Mouse (Mus musculus): ENCODE results near the gene Gxylt2. TPM values are rescaled to one million over a fixed set of nuclear protein-coding genes. Genes with fewer than 3 reads are reported as not detected.

Gene Gxylt2
- total and polyA plus RNA-seq, 3 experiments, result 0.22 TPM; not detected in 2

DNA sequence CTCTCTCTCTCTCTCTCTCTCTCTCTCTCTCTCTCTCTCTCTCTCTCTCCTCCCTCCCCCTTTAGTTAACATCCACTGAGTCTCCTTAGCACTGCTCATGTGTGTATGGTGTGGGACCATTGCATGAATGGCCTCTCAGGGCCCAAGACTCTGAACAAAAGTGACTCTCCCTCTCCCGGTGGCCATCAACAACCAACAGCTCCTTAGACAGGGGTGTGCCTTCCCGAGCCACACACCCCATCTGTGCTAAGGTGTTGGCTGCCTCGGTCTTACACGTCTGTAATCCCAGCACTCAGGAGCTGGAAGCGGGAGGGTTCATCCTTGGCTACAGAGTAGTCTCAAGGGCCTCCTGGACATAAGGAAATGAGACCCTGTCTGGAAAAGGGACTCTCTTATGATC lies 4.5 kb upstream of the Gxylt2 start:
- Histone ChIP-seq H3K36me3 (replicated peaks) (no peaks in the 10 kb centered on the region), H3K9me3 (replicated peaks) (peaks cover 8% of the 10 kb centered on the region), H3K27me3 (ENCODE audit: insufficient read depth, low read length) (peaks cover 4% of the 10 kb centered on the region), H3K4me3 (ENCODE audit: low read depth, low read length) (no peak overlapping the region), H3K4me1 (ENCODE audit: insufficient read depth, low read depth, low read length) (no peaks in the 10 kb centered on the region)
- DNase-seq (ENCODE audit: low spot score) (no peak), ATAC-seq (ENCODE audit: extremely low read depth, insufficient number of reproducible peaks, low FRiP score, poor library complexity, severe bottlenecking) (no peak)
- TF ChIP-seq CTCF (IDR thresholded peaks at IDR 0.05; ENCODE audit: low read depth, low read length) (no peak), TAL1 (conservative IDR thresholded peaks at IDR 0.05; ENCODE audit: low read depth, low read length) (no peak), GATA2 (IDR thresholded peaks at IDR 0.05; ENCODE audit: borderline replicate concordance, low read depth, low read length) (no peak), GATA1 (IDR thresholded peaks at IDR 0.05; ENCODE audit: borderline replicate concordance, low read length) (no peak), POLR2AphosphoS5 (IDR thresholded peaks at IDR 0.05; ENCODE audit: insufficient replicate concordance, low read depth, low read length) (no peak)

DNA sequence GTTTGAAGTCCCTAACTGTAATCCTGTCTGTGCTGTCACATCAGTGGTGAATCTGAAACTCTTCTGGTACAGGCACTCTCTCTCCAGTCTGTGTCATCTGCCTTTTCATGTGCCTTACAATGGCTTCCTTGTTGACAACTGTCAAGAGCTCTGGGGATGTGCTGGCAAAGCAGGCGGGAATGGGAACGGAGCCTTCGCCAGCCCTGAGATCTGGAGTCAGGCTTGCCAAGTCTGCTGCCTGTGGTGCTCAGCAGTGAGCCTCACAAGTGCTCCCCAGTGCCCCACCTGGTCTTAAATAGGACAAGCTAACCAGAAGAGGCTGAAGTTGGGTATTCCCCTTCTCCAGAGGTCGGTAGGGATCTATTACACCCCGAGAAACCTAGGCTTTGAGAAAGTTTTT lies 3.8 kb upstream of the Gxylt2 start:
- no peaks in the 10 kb centered on the region for H3K36me3 ChIP-seq (replicated peaks)
- no peak for DNase-seq (ENCODE audit: low spot score)
- H3K27me3 ChIP-seq (ENCODE audit: insufficient read depth, low read length), result peaks cover 4% of the 10 kb centered on the region
- no peak overlapping the region for H3K4me3 ChIP-seq (ENCODE audit: low read depth, low read length)
- ATAC-seq (ENCODE audit: extremely low read depth, insufficient number of reproducible peaks, low FRiP score, poor library complexity, severe bottlenecking), result no peak
- peaks cover 10% of the 10 kb centered on the region for H3K9me3 ChIP-seq (replicated peaks)
- TF ChIP-seq CTCF (IDR thresholded peaks at IDR 0.05; ENCODE audit: low read depth, low read length) (no peak), GATA2 (IDR thresholded peaks at IDR 0.05; ENCODE audit: borderline replicate concordance, low read depth, low read length) (no peak), POLR2AphosphoS5 (IDR thresholded peaks at IDR 0.05; ENCODE audit: insufficient replicate concordance, low read depth, low read length) (no peak), GATA1 (IDR thresholded peaks at IDR 0.05; ENCODE audit: borderline replicate concordance, low read length) (no peak), TAL1 (conservative IDR thresholded peaks at IDR 0.05; ENCODE audit: low read depth, low read length) (no peak)
- no peaks in the 10 kb centered on the region for H3K4me1 ChIP-seq (ENCODE audit: insufficient read depth, low read depth, low read length)

DNA sequence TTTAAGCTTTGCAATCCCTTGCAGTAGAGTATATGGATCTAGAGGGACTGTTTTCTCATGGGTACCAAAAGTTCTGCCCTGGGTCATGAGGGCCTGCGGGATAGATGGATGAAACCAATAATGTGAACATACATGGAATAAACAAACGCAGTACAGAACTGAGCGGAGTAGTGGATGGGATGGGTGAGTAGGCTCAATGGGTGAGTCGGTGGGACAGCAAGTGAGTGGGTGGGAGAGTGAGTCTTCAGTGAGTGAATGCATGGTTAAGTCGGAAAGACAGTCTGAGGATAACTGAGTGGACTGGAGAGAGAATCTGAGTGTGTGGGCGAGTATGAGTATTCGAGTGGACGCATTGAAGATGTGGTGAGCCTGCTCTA lies 349 bp upstream of the Gxylt2 start:
- no peak for TF ChIP-seq GATA1 (IDR thresholded peaks at IDR 0.05; ENCODE audit: borderline replicate concordance, low read length)
- TF ChIP-seq GATA2 (IDR thresholded peaks at IDR 0.05; ENCODE audit: borderline replicate concordance, low read depth, low read length), result no peak
- no peak for TF ChIP-seq POLR2AphosphoS5 (IDR thresholded peaks at IDR 0.05; ENCODE audit: insufficient replicate concordance, low read depth, low read length)
- TF ChIP-seq TAL1 (conservative IDR thresholded peaks at IDR 0.05; ENCODE audit: low read depth, low read length), result no peak
- TF ChIP-seq CTCF (IDR thresholded peaks at IDR 0.05; ENCODE audit: low read depth, low read length), result no peak
- no peaks in the 10 kb centered on the region for H3K36me3 ChIP-seq (replicated peaks)
- peaks cover 12% of the 10 kb centered on the region for H3K9me3 ChIP-seq (replicated peaks)
- no peak for ATAC-seq (ENCODE audit: extremely low read depth, insufficient number of reproducible peaks, low FRiP score, poor library complexity, severe bottlenecking)
- H3K27me3 ChIP-seq (ENCODE audit: insufficient read depth, low read length), result peaks cover 4% of the 10 kb centered on the region; the same call in 1 of the 2 replicates
- H3K4me3 ChIP-seq (ENCODE audit: low read depth, low read length), result no peak overlapping the region
- no peak for DNase-seq (ENCODE audit: low spot score)
- H3K4me1 ChIP-seq (ENCODE audit: insufficient read depth, low read depth, low read length), result 0 out of 2 replicates have a peak, but pooled peaks cover 2% of the 10 kb centered on the region

DNA sequence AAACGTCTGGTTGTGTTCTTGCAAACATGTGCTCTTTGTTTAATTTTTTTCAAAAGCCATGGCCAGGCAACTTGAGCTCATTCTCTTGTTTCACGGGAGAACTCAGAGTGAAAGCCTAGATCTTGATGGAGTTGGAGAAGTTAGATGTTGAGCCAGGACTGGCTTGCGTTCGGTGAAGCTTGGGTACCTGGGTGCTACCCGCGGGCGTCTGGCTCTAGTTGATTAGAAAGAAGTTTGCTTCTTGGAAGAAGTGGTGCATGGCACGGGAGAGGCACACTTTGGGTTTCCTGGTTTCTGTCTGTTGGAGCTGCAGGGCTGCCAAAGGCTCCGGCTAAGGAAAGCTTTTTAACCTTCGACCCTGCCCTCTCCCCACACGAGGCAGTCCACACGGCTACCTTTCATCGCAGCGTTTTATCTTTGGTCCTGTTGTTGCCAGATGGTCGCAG lies 855 bp downstream of the Gxylt2 start:
- Histone ChIP-seq H3K27me3 (ENCODE audit: insufficient read depth, low read length) (peaks cover 2% of the 10 kb centered on the region; the same call in 1 of the 2 replicates), H3K4me3 (ENCODE audit: low read depth, low read length) (no peak overlapping the region), H3K36me3 (replicated peaks) (no peaks in the 10 kb centered on the region), H3K9me3 (replicated peaks) (peaks cover 12% of the 10 kb centered on the region), H3K4me1 (ENCODE audit: insufficient read depth, low read depth, low read length) (0 out of 2 replicates have a peak, but pooled peaks cover 2% of the 10 kb centered on the region)
- ATAC-seq (ENCODE audit: extremely low read depth, insufficient number of reproducible peaks, low FRiP score, poor library complexity, severe bottlenecking) (no peak), DNase-seq (ENCODE audit: low spot score) (no peak)
- TF ChIP-seq CTCF (IDR thresholded peaks at IDR 0.05; ENCODE audit: low read depth, low read length), result no peak
- TF ChIP-seq GATA1 (IDR thresholded peaks at IDR 0.05; ENCODE audit: borderline replicate concordance, low read length), result no peak
- no peak for TF ChIP-seq POLR2AphosphoS5 (IDR thresholded peaks at IDR 0.05; ENCODE audit: insufficient replicate concordance, low read depth, low read length)
- no peak for TF ChIP-seq TAL1 (conservative IDR thresholded peaks at IDR 0.05; ENCODE audit: low read depth, low read length)
- no peak for TF ChIP-seq GATA2 (IDR thresholded peaks at IDR 0.05; ENCODE audit: borderline replicate concordance, low read depth, low read length)

DNA sequence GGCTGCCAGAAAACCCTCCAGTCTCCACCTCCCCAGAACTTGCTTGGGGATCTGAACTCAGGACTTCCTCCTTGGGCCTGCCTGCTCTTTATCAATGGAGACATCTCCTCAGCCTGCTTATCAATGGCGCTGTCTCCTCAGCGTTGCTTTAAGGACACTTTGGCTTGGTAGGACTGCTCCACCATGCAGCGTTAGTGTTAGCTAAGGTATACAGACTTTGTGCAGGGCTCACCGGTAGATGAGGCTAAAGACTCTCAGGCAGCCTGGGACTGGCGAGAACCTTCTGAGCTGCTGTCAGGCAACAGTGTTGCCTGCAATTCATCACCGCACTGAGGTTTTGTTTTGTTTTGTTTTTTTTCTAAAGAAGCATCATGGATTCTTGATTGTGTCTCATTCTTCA lies 2.3 kb downstream of the Gxylt2 start:
- H3K4me1 ChIP-seq (ENCODE audit: insufficient read depth, low read depth, low read length), result 0 out of 2 replicates have a peak, but pooled peaks cover 2% of the 10 kb centered on the region
- no peaks in the 10 kb centered on the region for H3K36me3 ChIP-seq (replicated peaks)
- TF ChIP-seq TAL1 (conservative IDR thresholded peaks at IDR 0.05; ENCODE audit: low read depth, low read length) (no peak), GATA1 (IDR thresholded peaks at IDR 0.05; ENCODE audit: borderline replicate concordance, low read length) (no peak), GATA2 (IDR thresholded peaks at IDR 0.05; ENCODE audit: borderline replicate concordance, low read depth, low read length) (no peak), CTCF (IDR thresholded peaks at IDR 0.05; ENCODE audit: low read depth, low read length) (no peak), POLR2AphosphoS5 (IDR thresholded peaks at IDR 0.05; ENCODE audit: insufficient replicate concordance, low read depth, low read length) (no peak)
- H3K4me3 ChIP-seq (ENCODE audit: low read depth, low read length), result no peak overlapping the region
- peaks cover 12% of the 10 kb centered on the region for H3K9me3 ChIP-seq (replicated peaks)
- ATAC-seq (ENCODE audit: extremely low read depth, insufficient number of reproducible peaks, low FRiP score, poor library complexity, severe bottlenecking) (no peak), DNase-seq (ENCODE audit: low spot score) (no peak)
- no peaks in the 10 kb centered on the region for H3K27me3 ChIP-seq (ENCODE audit: insufficient read depth, low read length)

DNA sequence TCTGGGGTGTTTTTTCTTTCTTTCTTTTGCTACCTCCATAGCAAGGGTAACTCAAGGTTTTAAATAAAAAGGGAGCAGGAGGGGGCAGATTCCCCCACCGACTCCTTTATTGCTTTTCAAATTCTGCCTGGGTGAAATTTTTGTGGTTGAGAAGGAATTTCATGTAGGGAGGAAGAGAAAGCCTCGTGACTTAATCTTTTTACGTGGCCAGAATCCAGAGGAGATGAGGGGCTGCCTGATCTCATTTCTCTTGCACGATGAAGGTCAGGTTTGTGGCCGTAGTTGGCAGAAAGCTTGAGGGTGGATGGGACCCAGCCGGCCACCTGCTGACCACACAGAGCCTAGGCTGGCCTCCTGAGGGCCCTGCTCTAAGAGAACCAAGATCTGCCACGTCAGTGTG lies 3.0 kb downstream of the Gxylt2 start:
- H3K4me3 ChIP-seq (ENCODE audit: low read depth, low read length), result no peak overlapping the region
- 0 out of 2 replicates have a peak, but pooled peaks cover 2% of the 10 kb centered on the region for H3K4me1 ChIP-seq (ENCODE audit: insufficient read depth, low read depth, low read length)
- ATAC-seq (ENCODE audit: extremely low read depth, insufficient number of reproducible peaks, low FRiP score, poor library complexity, severe bottlenecking), result no peak
- no peak for TF ChIP-seq TAL1 (conservative IDR thresholded peaks at IDR 0.05; ENCODE audit: low read depth, low read length)
- no peak for TF ChIP-seq GATA1 (IDR thresholded peaks at IDR 0.05; ENCODE audit: borderline replicate concordance, low read length)
- TF ChIP-seq CTCF (IDR thresholded peaks at IDR 0.05; ENCODE audit: low read depth, low read length), result no peak
- no peak for TF ChIP-seq GATA2 (IDR thresholded peaks at IDR 0.05; ENCODE audit: borderline replicate concordance, low read depth, low read length)
- no peak for TF ChIP-seq POLR2AphosphoS5 (IDR thresholded peaks at IDR 0.05; ENCODE audit: insufficient replicate concordance, low read depth, low read length)
- DNase-seq (ENCODE audit: low spot score), result no peak
- H3K27me3 ChIP-seq (ENCODE audit: insufficient read depth, low read length), result no peaks in the 10 kb centered on the region
- H3K36me3 ChIP-seq (replicated peaks), result no peaks in the 10 kb centered on the region
- H3K9me3 ChIP-seq (replicated peaks), result peaks cover 12% of the 10 kb centered on the region
